Mouse (Mus musculus): ENCODE results near the gene Sycp1.

Gene Sycp1

DNA sequence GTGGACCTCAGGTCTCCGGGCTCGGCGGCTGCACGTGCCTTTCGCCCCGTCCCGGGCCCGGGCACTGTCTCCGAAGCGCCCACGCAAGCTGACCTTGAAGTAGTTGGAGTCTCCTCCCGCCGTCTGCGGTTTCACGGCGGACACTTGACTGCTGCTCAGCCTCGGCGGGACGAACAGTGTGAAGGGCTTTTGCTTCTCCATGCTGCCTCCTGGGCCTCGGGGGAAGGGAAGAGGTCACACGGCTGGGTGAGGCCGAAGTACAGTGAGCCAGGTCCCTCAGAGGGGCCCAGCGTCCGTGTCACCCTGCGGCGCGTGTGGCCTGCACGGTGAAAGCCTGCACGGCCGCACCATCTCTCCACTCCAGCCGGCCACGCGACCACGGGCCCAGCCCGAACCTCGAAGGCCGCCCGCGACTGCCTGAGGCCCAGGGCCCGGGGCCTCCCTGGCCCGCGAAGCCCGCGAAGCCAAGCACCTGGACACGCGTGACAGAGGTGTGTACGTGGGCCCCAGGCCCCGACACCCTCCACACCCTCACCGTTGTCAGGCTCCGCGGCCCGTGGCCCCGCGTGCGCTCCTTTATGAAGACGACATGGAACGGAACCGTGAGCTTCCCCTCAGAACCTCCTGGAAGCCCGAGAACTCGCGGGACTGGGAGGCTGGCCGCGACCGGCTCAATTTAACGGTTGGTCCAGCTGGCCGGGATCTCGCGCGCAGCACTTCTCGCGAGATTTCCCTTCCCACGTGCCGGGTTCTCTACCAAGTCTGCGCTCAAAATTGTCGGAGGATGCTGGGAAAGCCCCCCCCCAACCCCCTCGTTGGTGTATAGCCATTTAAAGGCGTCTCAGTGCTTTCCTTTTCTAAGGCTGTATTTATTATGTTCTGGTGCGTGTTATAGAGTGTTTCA, at the start of gene Sycp1:
Gene Sycp1 (minus strand): TSS at position 650 of the 904 bp plus-strand sequence.
- DNase-seq = no peak

DNA sequence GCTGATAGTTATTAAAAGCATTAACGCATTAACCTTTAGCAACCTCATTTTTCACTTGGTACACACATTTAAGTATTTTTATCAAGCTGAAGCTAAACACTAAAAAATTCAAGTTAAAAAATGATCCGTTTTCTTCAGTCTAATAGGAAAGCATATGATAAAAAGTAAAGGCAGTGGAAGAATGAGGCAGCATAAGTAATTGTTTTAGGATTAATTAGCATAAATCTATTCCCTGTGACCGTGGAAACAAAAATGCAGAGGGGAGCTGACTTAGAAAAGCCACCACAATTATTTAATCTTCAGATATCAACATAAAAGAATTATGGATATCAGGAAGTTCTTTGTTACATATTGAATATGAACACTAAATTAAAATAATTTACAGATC, 44.4 kb upstream of the Sycp1 start:
- DNase-seq = no peak

DNA sequence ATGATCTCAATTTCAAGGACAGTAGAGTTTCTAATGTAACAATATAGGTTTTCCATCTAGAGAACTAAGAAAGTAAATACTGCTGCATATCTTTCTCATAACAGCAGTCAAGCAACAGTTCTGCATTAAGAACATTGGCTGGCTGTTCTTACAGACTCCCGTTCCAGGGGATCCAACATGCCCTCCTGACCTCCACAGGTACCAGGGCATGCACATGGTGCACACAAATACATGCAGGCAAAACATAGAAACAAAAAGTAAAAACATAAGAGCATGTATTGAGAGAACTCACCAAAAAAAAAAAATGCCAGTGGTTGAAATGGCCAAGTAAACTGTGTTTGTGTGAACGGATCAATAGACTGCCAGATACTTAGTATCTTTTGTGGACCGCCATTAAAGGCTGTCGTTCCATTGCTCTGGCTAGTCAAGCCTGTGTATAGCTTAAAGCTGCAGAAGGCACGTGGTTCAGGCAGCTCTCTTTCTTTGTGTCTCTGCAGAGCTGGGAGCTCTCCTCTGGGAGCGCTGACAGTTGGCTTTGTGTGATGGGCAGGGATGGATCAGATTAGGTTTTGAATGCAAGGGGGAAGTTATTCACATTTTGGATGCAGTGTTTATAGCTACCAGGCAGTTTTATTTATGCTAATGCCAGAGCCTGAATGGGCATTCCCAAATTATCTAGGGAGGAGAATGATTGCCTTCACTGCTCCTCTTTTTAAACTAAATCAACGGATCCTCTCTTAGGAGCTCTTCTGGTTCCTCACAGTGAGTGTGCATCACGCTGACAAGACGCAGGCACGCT, 43.8 kb upstream of the Sycp1 start:
- DNase-seq = peak; percentile 54

DNA sequence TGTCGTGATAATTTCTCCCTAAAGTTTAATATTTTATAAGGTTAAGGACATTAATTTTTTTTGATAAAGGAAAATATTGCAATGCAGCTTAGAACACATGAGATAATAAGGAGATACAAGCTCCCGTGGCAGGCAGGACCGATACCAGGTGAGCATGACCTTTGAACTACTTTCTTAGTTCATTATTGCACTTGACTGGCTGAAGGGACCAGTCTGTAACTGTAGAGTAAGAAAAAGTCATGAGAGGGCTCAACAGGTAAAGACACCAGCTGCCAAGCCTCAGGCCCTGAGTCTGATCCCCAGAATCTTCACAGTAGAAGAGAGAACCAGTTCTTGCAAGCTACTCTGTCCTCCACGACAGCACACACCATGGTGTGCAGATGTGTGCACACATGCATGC, 41.0 kb upstream of the Sycp1 start:
- DNase-seq = no peak

DNA sequence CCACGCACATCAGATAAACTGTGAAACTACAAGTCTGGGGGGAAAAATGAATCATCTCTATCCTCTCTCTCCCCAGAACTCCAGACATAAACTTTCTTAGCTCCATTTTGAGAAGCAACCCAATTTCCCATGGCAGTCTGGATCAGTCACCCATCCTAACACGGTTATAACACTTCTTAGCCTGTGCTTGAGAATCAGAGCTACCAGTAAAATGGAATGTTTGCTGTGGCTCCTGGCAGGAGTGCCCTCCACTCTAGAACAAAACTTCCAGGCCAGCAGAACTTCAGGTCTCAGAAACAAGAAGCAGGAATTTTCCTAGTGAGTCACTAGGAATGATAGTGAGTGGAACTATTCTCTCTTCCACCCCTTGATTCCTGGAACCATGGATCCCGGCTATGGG, 34.6 kb upstream of the Sycp1 start:
- DNase-seq = no peak

DNA sequence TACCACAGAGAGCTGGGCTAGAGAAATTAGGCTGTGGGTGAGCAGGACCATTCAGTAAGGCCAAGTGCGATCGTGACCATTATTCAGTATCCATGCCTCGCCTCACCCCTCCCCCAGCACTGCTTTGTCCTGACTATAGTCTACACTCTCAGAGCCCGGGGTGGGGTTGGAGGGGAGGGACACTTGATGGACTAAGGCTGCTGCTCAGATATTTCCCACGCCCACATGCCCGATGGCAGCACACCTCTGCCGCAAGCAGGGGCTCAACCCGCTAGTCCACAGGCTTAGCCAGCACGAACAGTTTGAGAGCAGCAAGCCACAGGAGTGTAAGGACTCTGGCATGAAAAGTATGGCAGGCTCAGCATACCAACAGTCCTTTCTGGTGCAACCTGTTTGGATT, 34.2 kb upstream of the Sycp1 start:
- no peak for DNase-seq

DNA sequence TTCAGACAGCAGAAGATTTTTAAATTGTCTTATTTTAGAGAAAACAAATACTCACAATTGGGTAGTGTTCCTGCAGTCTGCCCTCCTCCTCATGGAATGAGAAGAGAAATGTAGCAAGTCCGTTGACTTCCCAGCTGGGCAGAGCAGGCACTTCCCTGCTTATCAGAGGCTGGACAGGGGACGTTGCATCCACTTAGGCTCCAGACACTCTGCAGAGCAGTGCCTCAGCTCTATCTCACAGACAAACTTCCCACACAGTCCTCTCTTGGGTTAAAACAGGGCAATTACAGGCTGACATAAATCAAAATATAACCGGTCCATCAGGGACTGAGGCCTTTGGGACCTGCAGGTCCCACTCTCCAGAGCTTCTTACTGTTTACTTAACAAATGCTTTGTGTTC, 28.1 kb upstream of the Sycp1 start, which contains the start of gene Nr1h5:
Gene Nr1h5 (minus strand): TSS at position 101 of the 400 bp plus-strand sequence.
- DNase-seq = no peak

DNA sequence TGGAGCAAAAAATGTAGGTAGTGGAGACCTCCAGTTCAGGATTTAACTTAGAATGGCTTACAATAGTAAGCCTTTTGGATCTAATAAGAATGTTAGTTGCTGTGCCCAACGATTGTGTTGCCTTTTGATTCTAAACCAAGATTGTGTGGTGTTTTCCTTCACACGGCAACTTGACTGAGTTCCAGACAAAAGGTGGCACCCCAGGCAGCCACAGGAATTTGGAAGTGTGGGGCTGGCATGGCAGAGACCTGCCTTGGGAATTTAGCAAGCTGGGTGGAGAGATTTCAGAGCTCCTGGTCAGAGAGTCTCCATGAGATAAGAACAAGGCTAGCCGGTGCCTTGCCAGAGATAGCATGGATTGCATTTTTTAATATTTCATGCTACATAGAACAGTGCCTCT, 19.7 kb upstream of the Sycp1 start:
- DNase-seq = no peak

DNA sequence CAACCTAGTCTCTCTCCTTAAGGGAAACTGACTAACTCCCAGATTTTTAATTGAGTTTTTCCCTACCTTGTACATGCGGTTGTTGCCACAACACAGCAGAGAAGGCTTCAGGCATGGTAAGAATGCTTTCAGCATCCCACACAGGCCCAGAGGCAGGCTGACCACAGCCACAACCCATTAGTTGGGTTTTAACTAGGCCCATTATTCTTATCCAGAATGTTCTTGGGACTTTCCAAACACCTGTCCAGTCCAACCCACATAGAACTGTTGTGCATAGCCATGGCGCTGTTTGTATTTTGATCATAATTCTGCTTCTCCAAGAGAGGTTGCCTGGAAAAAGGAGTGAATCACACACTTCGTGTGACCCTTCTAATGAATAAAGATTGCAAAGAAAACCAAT, 19.2 kb upstream of the Sycp1 start:
- DNase-seq = no peak

DNA sequence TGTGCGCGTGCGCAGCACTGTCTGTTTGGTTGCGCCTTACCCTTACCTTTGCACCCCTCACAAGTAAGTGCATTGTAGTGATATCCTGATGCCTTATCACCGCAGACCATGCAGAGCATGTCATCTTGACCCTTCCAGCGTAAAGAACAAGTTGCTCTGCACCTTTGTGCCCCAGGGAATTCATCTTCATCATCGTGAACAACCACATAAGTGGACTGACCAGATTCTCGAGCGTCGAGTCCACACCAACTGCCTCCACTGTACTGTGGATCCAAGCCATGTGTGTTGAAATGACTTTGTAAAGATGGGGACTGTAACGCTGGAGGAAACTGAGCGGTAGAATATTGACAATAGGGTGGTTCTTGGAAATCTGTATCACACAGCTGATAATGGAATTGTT, 18.6 kb upstream of the Sycp1 start:
- DNase-seq = no peak

DNA sequence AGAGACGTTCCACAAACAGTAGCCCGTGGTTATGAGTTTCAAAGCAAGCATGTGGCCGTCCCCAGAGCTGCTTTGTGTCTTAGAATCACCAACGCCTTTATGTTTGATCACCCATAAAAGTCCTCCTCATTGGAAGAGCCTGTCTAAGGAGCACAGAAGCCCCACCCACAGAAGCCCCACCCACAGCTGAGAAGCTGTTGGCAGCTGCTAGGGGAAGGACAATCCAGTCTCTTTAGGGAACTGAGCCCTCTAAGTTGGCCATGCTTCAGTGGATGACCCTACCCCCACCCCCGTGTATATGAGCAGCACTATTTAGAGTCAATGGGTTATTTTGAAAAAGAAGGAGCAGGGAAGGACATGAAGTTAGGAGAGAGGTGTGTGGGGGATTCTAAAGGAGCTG, 11.0 kb upstream of the Sycp1 start:
- DNase-seq = no peak

DNA sequence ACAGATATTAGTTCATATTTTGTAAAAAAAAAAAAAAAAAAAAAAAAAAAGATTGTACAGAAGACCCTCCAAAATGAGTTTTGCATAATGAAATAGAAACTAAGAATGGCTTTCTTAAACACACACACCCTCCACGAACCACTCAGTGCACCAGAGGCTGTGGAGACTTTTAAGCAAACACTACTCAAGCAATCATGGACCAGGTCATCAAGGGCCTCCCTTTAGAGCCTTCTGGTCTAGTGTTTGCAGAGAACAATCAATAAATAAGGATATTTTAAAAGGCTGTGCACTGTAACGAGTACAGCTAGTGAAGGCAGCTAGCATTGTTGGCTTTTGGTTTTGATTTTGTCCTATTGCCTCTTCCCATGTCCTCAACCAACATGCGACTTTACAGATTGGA, 10.4 kb upstream of the Sycp1 start:
- no peak for DNase-seq

DNA sequence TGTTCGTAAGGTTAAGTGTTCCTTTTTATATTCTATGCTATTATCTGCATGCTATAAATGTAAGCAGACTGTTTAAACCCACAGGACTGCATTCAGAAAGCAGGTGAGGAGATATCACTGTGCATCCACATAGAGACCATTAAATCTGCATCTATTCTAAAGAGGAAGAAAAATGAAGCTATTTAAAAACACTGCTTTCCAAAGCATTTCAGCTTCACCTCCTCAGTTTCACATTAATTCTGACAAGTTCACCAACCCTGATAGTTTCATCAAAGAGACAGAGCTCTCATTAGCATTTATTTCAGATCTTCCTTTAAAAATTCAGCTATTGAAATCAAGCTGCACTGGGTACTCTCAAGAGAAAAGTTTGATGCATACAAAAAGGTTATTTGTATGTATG, 2.2 kb upstream of the Sycp1 start:
- DNase-seq = no peak

DNA sequence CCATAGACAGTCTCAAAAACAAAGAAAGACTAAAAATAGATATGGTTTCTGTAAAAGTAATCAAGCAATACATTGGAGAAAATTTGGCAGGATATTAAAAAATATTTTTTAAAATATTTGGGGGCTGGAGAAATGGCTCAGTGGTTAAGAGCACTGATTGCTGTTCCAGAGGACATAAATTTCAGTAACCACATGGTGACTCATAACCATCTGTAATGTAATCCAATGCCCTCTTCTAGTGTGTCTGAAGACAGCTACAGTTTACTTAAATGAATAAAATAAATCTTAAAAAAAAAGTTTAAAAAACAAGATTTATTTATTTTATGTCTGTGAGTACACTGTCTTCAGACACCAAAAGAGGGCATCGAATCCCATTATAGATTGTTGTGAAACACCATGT, 36.8 kb downstream of the Sycp1 start:
- DNase-seq = no peak

DNA sequence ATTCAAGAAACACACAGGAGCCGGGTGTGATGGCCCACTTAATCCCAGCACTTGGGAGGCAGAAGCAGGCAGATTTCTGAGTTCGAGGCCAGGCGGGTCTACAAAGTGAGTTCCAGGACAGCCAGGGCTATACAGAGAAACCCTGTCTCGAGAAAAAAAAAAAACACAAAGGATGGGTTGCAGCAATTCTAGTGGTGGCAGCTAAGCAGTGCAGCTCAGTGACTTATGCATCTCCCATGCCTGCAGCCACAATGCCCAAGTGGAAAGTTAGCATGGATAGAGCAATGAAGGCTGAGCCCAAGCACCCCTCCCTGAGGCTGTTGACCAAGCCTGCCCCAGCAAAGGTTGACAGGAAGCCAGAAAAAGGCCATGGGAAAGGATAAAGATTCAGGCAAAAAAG, 55.4 kb downstream of the Sycp1 start:
- DNase-seq = no peak

DNA sequence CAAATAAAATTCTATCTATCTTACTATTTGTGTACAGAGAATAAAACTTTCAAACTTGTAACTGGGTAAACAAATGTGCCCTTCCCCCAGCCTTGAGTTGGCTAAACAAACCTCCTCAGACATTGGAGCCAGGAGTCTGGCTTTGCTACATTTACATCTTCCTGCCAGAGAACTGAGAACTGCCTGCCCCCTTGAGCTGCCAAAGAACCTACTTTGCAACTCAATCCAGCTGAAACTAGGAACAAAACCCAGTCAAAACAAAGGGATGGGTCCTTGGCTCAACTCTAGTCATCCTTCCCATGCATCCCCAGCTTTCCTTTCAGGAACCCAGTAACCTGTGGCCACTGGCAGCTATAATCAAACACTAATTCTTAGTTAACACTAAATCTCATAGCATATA, 87.2 kb downstream of the Sycp1 start:
- DNase-seq = no peak

DNA sequence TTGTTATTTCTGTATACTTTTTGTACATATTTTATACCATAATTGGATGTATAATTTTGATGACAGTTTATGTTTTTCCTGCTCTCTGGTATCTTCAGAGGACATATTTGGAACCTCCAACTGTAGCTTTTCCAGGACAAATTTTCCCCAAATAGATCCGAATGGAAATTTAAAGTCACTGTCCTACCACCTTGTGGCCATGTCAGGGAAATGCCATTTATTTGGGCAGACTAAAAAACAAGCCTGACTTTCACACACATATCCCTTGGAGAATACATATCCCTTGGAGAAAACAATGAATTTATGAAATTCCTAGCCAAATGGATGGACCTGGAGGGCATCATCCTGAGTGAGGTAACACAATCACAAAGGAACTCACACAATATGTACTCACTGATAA, 93.5 kb downstream of the Sycp1 start:
- no peak for DNase-seq

DNA sequence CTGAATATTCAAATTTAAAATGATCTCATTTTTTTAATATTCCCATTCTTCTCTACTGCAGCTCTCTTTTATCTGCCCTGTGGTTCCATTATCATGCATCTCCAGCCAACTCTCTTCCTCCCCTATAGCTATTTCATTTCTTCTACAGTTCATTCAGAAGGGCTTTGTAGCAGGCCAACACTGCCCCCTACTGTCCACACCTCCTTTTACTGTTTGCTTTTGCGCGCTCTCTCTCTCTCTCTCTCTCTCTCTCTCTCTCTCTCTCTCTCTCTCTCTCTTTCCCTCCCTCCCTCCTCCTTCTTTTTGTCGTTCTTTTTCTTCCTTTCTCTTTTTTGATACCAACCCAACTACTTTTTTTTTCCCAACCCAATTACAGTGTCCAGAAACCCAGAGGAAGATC, 132.0 kb downstream of the Sycp1 start:
- peak; percentile 85 for DNase-seq

DNA sequence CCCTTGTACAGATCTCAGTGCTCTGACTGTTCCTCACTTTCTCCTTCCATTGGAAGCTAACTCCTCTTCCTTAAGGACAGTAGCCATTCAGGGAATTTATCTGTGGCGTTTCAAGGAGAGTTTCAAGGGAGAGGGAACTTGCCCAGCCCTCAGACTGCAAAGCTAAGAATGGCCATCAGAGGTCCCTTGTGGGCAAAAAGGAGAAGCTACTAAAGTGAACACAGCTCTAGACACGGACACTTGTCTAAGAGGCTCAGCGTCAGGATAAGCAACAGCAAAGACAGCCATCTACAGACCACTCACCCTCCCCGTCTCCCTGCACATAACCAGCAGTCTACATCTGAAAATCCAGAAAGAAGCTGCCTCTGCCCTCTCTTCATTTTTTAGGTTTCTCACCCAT, 148.5 kb downstream of the Sycp1 start:
- DNase-seq = no peak

DNA sequence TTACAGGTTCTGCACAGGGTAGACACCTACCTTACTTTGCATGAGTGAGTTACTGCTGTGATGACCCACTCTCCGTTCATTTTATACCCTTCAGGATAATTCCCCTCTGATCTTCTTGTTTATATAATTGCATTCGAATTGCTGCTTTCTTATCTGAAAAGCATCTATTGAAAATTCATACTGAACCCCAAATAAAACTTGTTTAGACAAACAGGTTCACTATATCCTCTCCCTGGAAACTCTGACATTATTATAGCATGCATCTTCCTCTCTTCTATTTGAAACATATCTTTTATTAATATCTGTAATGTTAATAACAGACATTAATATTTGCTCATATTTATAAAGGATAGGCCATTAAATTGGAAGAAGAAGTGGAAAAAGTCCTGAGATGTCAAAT, 153.3 kb downstream of the Sycp1 start, which contains the start of gene Tshb:
Gene Tshb (minus strand): TSS at position 101 of the 400 bp plus-strand sequence.
- DNase-seq = no peak

DNA sequence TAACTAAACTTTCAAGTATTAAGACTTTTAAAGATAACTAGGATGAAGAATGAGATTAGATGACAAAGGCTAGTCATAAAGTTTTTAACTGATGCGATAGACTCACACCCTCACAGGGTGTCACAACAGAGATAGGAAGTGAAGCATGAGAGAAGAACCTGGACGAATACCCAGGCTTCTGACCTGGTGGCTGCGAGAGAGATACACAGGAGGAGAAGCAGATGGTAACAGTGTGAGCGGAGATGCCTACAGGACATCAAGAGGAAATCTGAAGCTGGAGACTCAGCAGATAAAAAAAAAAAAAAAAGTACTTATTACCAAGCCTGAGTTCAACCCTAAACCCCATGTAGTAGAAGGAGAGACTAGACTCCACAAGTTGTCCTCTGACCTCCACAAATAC, 162.9 kb downstream of the Sycp1 start:
- no peak for DNase-seq
